Mouse (Mus musculus) intestine, postnatal 0 days (tissue): ENCODE measurements around the gene Nhlrc2. TPM values are rescaled to one million over a fixed set of nuclear protein-coding genes. Genes with fewer than 3 reads are reported as not detected.

Experiments
- ATAC-seq: fragments of 200-750 bp; cut with Nextera tagmentation; 2 replicates; pipeline ENCODE4 v1.8.0; 2017; ENCODE audit warnings: mild to moderate bottlenecking, moderate TSS enrichment, moderate library complexity
- H3K27ac ChIP-seq: fragments of 300-500 bp; sonication (generic); 2 replicates; pipeline ENCODE4 v1.5.1; 2014; ENCODE audit warnings: mild to moderate bottlenecking, low read depth, low read length, moderate library complexity
- H3K27me3 ChIP-seq: fragments of 300-500 bp; sonication (generic); replicated peaks from 2 replicates; pipeline ENCODE4 v1.6.1; 2014; ENCODE audit warnings: low read length, mixed read lengths; ENCODE audit not compliant: control insufficient read depth, insufficient read depth
- H3K36me3 ChIP-seq: fragments of 300-500 bp; sonication (generic); 2 replicates; pipeline ENCODE4 v1.6.1; 2014; ENCODE audit warnings: mild to moderate bottlenecking, moderate library complexity; ENCODE audit not compliant: control insufficient read depth, insufficient read depth
- H3K4me1 ChIP-seq: fragments of 300-500 bp; sonication (generic); replicated peaks from 2 replicates; pipeline ENCODE4 v1.6.1; 2014; ENCODE audit warnings: antibody characterized with exemption, low read length, mixed read lengths; ENCODE audit not compliant: control insufficient read depth, insufficient read depth
- H3K4me2 ChIP-seq: fragments of 300-500 bp; sonication (generic); replicated peaks from 2 replicates; pipeline ENCODE4 v1.6.1; 2014; ENCODE audit warnings: low read depth, mild to moderate bottlenecking, moderate library complexity
- H3K4me3 ChIP-seq: fragments of 300-500 bp; sonication (generic); 2 replicates; pipeline ENCODE4 v1.5.1; 2014; ENCODE audit warnings: low read depth, low read length
- H3K9ac ChIP-seq: fragments of 300-500 bp; sonication (generic); 2 replicates; pipeline ENCODE4 v1.6.1; 2014; ENCODE audit warnings: mild to moderate bottlenecking, low read depth, low read length
- H3K9me3 ChIP-seq: fragments of 300-500 bp; sonication (generic); 2 replicates; pipeline ENCODE4 v1.6.1; 2016; ENCODE audit warnings: mixed run types; ENCODE audit not compliant: control insufficient read depth
- CTCF ChIP-seq: sonication (generic); IDR thresholded peaks from 2 replicates; pipeline ENCODE4 v1.5.1; 2016; ENCODE audit warnings: low read depth, mild to moderate bottlenecking, control low read depth, antibody characterized with exemption, moderate library complexity
- WGBS: fragments of 180-500 bp; shearing (Covaris S2); extraction: QIAGEN DNeasy Blood & Tissue Kit; methylation state at CpG from one replicate; pipeline ENCODE4 v1.1.7; 2014; 5-methylcytosine and 5-hydroxymethylcytosine counted together
- polyA plus RNA-seq: library from polyadenylated mRNA; unstranded; fragments of >200 nt; fragmentation: Nextera tagmentation; extraction: Ambion mirVana; gene quantifications from 2 replicates; pipeline ENCODE4 v1.2.1, GENCODE M21; 2015

The Nhlrc2 gene
- polyA plus RNA-seq, 1 experiment from 2014 or later, result 8.3 TPM

DNA sequence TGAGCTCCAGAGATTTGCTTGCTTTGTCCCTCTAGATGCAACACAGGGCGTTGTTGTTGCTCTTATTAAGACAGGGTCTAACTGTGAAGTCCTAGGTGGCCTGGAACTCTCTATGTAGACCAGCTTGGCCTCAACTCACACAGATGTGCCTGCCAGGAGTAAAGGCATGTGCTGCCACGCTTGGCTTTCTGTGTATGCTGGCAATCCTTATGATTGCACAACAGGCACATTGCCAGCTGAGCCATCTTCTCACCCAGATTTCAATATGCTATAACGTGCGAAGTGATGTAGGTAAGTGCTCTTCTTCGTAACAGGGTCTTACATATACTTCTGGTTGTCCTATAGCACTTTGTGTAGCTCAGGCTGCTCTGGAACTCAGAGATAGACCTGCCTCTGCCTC, 23.9 kb downstream of the Nhlrc2 start:
- Histone ChIP-seq H3K9me3 (no peaks in the 10 kb centered on the region), H3K4me3 (no peak overlapping the region), H3K36me3 (peaks cover 16% of the 10 kb centered on the region; the same call in 1 of the 2 replicates), H3K4me1 (no peaks in the 10 kb centered on the region), H3K27ac (no peak overlapping the region), H3K4me2 (no peak overlapping the region), H3K27me3 (no peaks in the 10 kb centered on the region), H3K9ac (no peak overlapping the region)
- TF ChIP-seq CTCF, result no peak
- WGBS, result 93% methylated on average over 5 of the region's 5 CpGs
- no peak for ATAC-seq

- H3K36me3 ChIP-seq, result peaks cover 17% of the 10 kb centered on the region; the same call in 1 of the 2 replicates
- no peak overlapping the region for H3K27ac ChIP-seq
- H3K4me3 ChIP-seq, result no peak overlapping the region
- ATAC-seq, result no peak
- H3K4me2 ChIP-seq, result no peak overlapping the region
- no peaks in the 10 kb centered on the region for H3K9me3 ChIP-seq
- TF ChIP-seq CTCF, result no peak
- no peaks in the 10 kb centered on the region for H3K4me1 ChIP-seq
- no peaks in the 10 kb centered on the region for H3K27me3 ChIP-seq
- 94% methylated on average over 6 of the region's 6 CpGs for WGBS
- H3K9ac ChIP-seq, result no peak overlapping the region
Measured at GRCm38 (mm10) chr19:56573184-56573583, 25.1 kb downstream of the Nhlrc2 start.

DNA sequence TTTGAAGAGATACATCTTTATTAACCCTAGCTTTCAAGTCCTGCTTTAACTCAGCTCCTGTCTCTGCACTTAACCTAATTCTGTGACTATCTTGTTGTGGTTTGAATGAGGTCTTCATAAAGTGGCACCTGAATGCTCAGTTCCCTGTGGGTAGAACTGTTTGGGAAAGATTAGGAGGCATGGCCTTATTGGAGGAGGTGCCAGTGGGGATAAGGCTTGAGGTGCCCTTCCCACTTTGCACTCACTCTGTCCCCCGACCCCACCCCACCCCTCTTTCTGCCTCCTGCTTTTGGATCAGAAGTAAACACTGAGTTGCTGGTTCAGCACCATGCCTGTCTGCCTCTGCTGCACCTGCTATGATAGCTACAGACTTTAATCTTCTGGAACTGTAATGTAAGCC, 29.7 kb downstream of the Nhlrc2 start:
- H3K4me3 ChIP-seq, result no peak overlapping the region
- no peaks in the 10 kb centered on the region for H3K9me3 ChIP-seq
- 81% methylated on average over 1 of the region's 1 CpGs for WGBS
- H3K4me2 ChIP-seq, result no peak overlapping the region
- no peak for ATAC-seq
- H3K4me1 ChIP-seq, result no peaks in the 10 kb centered on the region
- H3K9ac ChIP-seq, result no peak overlapping the region
- H3K27ac ChIP-seq, result no peak overlapping the region
- no peak for TF ChIP-seq CTCF
- peaks cover 13% of the 10 kb centered on the region; the same call in 1 of the 2 replicates for H3K36me3 ChIP-seq
- no peaks in the 10 kb centered on the region for H3K27me3 ChIP-seq

DNA sequence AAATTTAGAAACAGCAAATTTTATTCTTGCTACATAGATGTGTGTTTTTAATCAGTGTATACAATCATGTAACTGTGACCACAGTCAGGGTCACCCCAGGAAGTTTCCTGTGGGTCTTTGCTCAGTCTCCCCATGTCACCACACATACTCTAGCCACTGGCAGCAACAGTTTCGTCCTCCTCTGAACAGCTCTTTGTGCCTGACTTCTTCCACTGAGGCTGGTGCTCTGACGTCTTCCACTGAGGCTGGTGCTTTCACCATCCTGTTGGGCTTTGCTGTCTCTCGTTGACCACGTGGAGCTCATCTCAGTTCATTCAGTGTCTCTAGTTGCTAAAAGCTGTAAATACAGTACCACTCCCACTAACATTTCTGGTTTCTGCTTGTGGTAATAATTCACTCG, 33.9 kb downstream of the Nhlrc2 start:
- ATAC-seq, result no peak
- Histone ChIP-seq H3K36me3 (peaks cover 16% of the 10 kb centered on the region; the same call in 1 of the 2 replicates), H3K27me3 (no peaks in the 10 kb centered on the region), H3K9ac (no peak overlapping the region), H3K9me3 (no peaks in the 10 kb centered on the region), H3K4me1 (no peaks in the 10 kb centered on the region), H3K4me3 (no peak overlapping the region), H3K27ac (no peak overlapping the region), H3K4me2 (no peak overlapping the region)
- 89% methylated on average over 5 of the region's 5 CpGs for WGBS
- TF ChIP-seq CTCF, result no peak

- H3K4me1 ChIP-seq, result no peaks in the 10 kb centered on the region
- H3K4me3 ChIP-seq, result no peak overlapping the region
- no peak for TF ChIP-seq CTCF
- H3K36me3 ChIP-seq, result peaks cover 19% of the 10 kb centered on the region
- no peaks in the 10 kb centered on the region for H3K9me3 ChIP-seq
- no peak overlapping the region for H3K27ac ChIP-seq
- H3K4me2 ChIP-seq, result no peak overlapping the region
- H3K27me3 ChIP-seq, result no peaks in the 10 kb centered on the region
- H3K9ac ChIP-seq, result no peak overlapping the region
- WGBS, result 42% methylated on average over 5 of the region's 5 CpGs
- no peak for ATAC-seq
Measured at GRCm38 (mm10) chr19:56583785-56584184, 35.7 kb downstream of the Nhlrc2 start.

GRCm38 (mm10) chr19:56584288-56584687, 36.2 kb downstream of the Nhlrc2 start:
- Histone ChIP-seq H3K9ac (no peak overlapping the region), H3K27me3 (no peaks in the 10 kb centered on the region), H3K4me2 (no peak overlapping the region), H3K36me3 (peaks cover 24% of the 10 kb centered on the region), H3K4me3 (no peak overlapping the region), H3K27ac (no peak overlapping the region), H3K9me3 (no peaks in the 10 kb centered on the region), H3K4me1 (no peaks in the 10 kb centered on the region)
- no peak for TF ChIP-seq CTCF
- 83% methylated on average over 3 of the region's 3 CpGs for WGBS
- ATAC-seq, result no peak

- no peaks in the 10 kb centered on the region for H3K4me1 ChIP-seq
- WGBS, result 84% methylated on average over 8 of the region's 8 CpGs
- TF ChIP-seq CTCF, result no peak
- H3K36me3 ChIP-seq, result peaks cover 33% of the 10 kb centered on the region
- no peak overlapping the region for H3K9ac ChIP-seq
- no peak for ATAC-seq
- no peak overlapping the region for H3K4me3 ChIP-seq
- H3K9me3 ChIP-seq, result no peaks in the 10 kb centered on the region
- no peaks in the 10 kb centered on the region for H3K27me3 ChIP-seq
- H3K4me2 ChIP-seq, result no peak overlapping the region
- no peak overlapping the region for H3K27ac ChIP-seq
Measured at GRCm38 (mm10) chr19:56586320-56586719, 38.3 kb downstream of the Nhlrc2 start.
